Mouse (Mus musculus): ENCODE results near the gene Tmem208.

Tmem208 gene

DNA sequence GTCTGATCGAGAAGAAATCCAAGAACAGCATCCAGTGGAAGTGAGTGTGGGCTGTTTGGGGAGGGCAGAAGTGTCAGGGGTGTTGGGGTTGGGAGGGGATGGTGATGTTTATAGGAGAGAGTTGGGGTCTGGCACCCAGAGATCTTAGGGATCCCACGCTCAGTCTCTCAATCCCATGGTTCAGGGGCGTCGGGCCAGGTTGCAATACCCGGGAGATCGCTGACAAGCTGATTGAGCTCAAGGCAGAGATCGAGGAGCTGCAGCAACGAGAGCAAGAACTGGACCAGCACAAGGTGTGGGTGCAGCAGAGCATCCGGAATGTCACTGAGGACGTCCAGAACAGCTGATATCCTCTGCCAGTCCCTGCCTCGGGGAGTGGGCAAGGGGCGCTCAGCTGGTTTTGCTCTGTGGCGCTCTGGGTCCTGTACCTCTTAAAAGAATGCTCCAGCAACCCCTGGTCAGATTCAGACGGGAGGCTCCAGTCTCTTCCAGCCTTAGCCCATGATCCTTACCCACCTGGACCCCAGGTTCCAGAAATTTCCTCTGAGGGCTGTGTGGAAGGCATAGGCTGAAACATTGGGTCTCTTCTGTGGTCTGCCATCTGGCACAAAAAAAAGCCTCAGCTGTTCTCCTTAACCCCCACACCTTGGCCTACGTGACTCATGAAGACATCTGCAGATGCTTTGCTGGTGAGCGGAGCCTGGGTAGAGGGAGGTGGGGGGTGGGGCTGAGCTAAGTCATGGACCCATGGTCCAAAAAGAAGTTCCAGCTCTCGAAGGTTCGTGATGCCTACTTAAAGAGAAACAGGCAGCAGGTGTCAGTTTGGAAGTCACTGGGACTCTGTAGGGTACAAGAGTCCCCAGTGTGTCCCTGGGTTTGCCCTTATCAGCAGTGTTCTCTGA is 27.6 kb upstream of the Tmem208 start:
- peak in 1 of 2 experiments; percentile 48 for DNase-seq

DNA sequence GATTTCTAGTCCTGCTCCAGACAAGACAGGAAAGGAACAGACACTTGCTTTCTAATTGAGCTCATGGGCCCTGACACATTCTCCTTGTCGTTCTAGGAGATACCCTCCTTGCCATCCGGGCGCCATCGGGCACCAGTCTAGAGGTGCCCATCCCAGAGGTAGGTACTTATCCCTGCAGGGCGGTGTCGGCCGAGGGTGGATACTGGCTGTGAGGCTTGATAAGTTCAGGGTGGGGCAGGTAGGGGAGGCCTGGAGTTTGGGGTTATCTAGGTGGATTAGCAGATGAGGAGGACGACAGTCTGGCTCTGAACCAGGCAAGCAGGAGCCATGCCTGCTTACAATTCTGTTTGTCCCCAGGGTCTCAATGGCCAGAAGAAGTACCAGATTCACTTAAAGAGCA is 26.2 kb upstream of the Tmem208 start:
- DNase-seq, result peak in 1 of 2 experiments; percentile 9

DNA sequence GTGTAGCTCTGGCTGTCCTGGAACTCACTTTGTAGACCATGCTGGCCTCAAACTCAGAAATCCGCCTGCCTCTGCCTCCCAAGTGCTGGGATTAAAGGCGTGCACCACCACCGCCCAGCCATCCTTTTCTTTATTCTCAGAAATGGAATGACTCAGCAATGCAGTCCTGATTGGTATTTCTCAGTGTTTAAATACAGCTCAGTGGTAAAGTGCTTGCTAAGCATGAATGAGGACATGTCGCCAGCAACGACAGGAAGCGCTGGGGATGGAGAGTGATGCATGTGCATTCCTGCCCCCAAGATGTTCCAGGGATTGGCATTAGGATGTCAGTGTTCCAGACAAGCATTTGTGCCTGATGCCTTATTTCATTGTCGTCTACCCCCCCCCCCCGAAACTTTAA is 22.8 kb upstream of the Tmem208 start:
- no peak for DNase-seq

DNA sequence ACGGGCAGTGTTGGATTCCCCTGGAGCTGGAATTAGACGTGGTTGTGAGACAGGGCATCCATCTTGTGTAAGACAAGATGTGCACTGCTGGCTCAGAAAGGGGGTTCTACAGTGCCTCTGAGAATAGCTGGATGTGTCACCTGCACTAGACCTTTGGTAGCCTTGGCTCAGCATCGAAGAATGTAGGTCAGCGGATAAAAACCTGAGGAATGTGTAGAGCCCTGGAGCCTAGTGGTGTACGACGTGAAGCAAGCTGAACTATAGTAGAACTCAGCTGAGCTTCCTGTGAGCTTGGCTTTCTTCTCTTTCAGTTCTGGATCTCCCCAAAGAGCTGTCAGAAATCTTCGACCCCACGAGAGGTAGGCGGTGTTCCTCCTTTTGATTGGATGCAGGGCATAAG is 22.3 kb upstream of the Tmem208 start:
- DNase-seq, result no peak

DNA sequence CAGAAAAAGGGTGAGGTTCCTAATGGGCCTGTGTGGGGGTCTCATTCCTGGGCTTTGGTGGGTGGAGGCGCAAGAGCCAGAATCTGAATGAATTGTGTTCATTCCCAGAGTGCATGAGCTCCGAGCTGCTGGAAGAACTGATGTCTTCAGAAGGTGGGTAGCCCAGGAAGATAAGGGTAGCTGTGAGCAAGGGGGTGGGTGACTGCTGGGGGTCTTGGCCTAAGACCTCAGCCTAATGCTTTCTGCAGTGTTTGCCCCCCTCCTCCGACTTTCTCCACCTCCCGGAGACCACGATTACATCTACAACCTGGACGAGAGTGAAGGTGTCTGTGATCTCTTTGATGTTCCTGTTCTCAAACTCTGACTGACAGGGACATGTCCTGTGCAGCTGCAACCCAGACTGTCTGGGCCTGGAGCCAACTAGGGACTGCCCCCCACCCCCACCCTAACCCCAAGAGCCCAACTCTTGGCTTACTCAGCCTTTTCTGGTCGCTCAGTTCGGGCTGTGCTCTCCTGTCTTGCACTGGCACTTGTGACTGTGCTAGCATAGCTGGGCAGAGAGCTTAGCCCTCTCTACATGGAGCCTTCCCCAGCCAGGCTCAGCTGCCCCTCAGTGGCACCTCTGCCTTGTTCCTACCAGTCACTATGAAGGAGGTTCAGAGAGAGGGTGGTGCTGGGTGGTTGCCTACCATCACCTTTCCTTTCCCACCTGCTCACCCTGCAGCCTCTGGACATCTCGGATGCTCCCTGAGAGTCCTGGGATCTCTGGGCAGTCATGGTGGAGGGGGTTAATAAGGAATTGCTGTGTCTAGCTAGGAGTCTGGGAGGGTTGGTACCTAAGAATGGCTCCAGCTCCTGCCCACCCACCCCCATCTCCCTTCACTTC is 21.6 kb upstream of the Tmem208 start:
- DNase-seq, result peak in 1 of 2 experiments; percentile 20

DNA sequence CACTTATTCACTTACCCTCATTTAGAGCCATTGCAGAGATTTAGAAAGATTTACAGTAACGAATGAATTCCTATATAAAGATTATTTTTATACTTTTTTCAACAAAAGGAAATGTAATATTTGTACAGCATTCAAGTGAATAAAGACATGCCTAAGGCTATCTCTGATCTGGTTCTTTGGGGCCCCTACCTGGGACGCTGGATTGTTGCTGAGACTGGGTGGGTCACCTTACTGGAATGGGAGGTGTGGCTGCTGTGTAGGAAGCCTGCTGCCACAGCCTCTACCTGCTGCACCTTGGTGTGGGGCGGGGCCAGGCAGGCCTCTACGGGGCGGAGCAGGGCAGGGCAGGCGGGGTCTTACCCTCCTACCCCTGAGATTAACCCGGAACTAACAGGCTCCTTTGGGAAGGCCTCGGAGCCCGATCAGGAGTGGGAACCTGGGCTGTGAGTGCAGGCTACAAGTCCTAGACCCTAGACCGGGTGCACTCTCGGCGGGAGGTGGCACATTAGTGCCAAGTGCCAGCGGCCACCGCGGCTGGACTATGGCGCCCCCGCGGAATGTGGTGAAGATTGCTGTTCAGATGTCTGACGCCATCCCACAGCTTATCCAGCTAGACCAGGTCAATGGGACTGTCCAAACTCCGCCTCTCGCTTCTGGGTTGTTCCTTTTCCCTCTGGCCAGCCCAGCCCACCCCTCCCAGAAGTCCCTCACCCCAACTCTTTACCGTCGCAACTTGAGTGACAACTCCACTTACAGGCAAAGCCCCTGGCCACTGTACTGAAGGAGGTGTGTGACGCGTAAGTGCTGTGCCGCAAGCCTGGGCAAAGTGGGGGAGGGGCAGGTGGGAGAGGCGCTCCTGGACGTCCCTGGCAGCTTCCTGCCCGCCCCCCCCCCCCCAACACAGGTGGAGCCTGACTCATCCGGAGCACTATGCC is 20.7 kb upstream of the Tmem208 start, which contains the start of gene Elmo3:
TSS of gene Elmo3 (plus strand) at position 391 of the 935 bp plus-strand sequence.
- peak; percentile 82 to 87 for DNase-seq

DNA sequence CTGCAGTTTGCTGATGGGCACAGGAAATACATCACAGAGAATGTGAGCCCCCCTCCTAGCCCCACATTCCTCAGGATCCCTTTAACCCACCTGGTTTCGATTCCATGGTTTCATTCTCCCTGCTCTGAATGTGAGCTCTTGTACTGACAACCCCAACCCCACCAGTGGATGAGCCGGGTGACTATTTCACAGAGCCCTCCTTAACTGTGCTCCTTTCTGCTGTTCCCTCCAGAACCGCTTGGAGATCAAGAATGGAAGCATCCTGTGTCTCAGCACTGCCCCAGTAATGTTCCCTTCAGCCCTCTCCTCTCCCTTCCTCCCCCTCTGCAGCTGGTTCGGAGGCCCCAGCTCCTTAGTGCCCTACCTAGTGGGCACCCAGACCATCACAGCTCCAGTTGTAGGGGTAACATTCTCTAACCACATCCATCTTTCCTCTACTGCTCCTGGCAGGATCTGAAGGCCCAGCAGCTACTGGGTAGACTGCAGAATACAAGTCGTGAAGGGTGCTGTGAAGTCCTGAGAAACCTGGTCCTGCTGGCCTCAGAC is 19.9 kb upstream of the Tmem208 start:
- no peak for DNase-seq

DNA sequence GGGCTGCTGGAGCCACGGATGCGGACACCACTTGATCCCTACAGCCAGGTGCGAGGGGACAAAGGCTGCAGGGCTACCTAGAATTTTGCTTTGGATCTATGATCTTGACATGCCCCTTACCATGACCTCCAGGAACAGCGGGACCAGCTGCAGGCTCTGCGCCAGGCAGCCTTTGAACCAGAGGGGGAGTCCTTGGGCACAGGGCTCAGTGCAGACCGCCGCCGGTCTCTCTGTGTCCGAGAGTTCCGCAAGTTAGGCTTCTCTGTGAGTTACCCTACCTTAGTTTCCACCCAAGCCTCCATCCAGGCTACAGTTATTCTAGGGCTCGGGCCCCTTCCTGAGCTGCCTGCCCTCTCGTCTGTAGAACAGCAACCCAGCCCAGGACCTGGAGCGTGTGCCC is 18.5 kb upstream of the Tmem208 start:
- no peak for DNase-seq

DNA sequence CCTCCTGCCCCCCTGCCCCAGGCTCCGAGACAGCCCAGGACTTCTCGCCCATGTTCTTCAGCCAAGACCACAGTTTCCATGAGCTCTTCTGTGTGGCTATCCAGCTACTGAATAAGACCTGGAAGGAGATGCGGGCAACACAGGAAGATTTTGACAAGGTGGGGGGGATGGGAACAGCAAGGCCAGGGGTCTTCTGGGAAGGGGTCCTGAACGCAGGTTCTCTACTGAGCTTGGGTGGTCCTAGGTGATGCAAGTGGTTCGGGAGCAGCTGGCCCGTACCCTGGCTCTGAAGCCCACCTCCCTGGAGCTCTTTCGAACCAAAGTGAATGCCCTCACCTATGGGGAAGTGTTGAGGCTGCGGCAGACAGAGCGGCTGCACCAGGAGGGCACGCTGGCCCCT is 17.7 kb upstream of the Tmem208 start:
- no peak for DNase-seq

DNA sequence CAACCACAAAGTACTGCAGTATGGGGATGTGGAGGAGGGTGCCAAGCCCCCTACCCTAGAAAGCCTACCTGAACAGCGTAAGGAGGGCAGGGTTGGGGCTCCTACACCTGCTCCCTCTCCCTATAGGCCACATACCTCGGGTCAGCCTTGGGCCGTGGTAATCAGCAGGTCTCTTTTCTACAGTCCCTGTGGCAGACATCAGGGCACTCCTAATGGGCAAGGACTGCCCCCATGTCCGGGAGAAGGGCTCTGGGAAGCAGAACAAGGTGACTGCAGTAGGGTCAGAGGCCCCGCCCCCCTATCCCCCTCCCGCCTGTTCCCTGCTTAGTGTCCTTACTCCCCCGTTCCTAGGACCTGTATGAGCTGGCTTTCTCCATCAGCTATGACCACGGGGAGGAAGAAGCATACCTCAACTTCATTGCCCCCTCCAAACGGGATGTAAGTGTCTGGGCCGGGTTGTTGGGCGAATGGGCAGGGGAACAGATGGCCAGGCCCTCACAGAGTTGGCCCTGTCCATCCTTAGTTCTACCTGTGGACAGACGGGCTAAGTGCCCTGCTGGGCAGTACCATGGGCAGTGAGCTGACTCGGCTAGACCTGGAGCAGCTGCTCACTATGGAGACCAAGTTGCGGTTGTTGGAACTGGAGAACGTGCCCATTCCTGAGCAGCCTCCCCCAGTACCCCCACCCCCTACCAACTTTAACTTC is 16.9 kb upstream of the Tmem208 start:
- DNase-seq, result peak; percentile 90 to 93

DNA sequence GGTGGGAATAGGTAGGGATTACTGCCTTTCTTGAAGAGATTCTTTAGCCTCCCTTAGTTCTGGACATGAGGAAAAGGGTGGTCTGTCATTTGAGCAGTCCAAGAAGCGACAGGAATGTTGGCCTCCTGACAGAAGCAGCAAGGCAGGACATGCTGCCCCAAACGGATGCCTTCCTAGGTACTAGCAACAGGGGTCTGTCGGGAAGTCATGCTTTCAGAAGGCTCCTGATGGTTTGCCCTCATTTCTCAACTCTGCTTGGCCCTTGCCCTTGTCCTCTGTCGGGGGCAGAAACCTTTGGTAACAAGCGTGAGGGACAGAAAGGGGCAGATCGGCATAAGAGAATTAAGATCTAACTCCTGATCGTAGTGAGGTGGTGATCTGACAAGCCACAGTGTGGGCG is 16.0 kb upstream of the Tmem208 start:
- DNase-seq, result peak in 1 of 2 experiments; percentile 54

DNA sequence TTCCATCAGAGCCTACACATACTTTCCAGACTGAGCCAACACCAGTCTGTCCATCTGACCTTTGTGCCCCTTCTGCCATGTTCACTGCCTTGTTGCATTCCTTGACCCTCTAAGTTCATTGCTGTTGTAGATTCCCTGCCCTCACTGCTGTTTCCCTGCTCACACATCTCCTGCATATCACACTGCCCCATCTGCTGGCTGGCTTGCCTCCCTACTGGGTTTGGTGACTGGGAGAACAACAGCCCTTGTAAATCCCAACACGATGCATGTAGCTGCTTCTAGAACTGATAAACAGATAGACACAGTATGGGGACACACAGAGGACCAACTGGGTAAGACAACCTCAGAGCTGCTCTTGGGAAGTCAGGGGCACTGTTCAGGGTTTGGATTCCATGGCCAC is 14.4 kb upstream of the Tmem208 start:
- DNase-seq, result no peak

DNA sequence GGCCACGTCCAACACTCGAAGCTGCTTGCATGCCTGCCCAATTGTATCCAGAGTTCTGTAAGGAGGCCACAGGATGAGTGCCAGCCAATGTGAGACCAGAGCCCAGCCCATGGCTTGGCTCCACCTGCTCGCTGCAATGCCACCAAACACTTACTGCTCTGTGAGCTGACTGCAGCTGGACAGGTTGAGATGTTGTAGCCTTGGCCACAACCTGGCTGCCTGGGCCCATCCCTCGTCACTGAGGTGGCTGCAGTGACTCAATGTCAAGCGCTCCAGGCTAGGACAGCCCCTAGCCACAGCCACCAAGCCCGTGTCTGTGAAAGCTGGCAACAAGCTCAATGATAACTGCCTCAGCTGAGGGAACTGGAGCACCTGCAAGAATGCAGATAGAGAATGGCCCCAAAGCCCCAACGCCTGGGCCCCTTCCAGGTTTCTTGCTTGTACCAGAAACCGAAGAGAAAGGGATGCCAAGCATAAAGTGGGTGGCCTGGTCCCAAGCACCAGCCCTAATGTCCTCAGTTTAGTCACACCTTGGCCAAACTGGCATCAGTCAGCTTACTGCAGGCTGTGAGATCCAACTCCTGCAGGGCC is 13.2 kb upstream of the Tmem208 start:
- DNase-seq, result no peak

DNA sequence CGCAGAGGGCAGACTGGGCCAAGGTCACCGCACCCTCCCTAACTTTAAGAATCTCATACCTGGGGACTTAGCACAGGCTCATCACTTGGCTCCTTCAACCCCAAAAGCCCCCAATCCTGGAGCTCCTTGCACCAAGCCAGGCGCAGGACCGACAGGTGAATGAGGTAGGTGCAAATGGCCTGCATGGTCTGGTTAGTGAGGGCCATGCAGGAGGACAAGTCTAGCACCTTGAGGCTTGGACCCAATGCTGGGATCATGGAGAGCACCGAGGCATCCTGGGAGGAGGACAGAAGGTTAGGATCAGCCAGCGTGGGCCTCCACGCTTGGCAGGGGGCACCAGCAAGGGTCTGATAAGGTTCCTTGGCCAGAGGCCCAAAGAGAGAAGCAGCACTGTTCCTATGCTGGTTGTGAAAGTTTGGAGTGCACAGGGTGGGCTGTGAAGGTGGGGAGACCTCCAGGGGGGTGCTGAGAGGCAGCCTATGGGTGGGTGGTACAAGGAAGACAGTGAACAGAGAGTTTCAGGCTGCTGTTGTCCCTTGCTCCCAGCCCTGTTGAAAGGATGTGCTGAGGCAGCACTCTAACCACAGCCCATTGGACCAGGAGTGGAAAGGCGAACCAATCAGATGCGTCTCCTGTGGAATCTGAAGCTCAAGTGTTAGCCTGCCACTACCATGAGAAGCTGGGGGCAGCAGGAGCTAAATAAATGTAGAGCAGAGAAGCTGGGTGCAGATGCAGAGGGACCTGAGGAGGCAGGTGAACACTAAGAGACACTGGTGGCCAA is 12.3 kb upstream of the Tmem208 start:
- no peak for DNase-seq

DNA sequence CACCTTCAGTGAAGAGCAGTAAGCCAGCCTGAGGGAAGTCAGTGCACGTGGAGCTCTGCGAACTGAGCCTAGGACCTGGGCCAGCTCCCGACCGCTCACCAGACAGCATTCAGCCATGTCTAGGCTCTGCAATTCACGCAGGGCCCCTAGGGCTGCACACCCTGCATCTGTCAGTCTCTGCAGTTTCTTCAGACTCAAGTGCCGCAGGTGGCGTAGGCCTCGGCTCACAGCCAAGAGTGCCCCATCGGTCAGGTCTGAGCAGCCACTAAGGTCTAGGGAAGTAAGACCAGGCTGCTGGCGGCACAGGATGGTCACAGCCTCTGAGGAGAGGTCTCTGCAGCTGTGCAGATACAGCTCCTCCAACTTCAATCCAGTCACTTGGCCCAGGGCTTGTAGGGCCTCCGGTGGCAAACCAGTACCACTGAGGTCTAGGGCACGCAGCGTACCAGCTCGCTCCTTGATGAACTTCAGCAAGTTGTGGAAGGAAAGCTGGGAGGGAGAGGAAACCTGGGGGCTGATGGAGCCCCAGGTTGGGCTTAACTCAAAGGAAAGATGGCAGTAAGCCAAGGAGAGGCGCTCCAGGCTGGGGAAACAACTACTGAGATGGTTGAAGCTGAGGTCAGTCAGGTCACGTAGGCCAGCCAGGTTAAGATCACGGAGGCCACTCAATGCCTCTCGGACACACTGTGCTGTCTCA is 10.9 kb upstream of the Tmem208 start:
- peak in 1 of 2 experiments; percentile 57 for DNase-seq

DNA sequence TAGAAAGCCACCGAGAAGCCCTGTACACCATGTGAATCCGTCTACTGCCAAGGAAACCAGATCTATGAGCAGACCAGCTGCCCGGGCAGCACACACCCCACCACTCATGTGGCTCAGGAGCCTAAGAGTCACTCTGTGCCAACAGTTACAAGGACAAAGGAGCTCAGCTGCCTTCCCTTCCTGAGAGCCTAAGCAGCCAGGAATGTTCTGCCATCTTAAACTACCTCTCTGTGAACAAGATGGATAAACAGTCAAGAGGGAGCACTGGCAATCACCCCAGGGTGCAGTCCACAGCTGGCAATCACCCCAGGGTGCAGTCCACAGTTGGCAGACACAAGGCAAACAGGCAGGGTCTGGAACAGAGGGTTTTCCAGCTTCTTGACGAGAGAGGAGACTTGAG is 8.2 kb upstream of the Tmem208 start:
- DNase-seq, result peak; percentile 47 to 53

DNA sequence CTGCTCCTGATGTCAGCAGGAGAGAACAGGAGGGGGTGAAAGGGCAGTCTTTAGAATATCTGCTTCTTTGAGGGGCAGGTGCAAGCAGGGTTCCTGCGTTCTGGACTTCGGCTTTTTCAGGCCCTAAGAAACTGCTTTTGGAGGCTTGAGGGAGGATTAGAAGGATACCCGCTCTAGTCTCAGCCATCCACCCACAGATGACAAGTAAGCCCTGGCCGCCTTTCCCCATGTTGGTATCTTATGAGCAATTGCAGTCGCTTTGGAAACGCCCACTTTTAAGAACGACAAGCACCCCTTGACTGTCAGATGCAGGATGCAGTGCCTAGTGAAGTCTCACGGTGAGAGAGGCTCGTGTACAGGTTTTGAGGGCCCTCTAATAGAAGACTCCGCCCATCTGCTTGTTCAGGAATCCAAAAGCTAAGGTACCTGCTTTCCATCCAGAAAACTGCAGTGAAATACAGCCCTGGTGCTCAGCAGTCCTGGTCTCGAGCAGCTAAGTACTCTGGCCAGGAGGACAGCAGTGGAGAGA is 7.4 kb upstream of the Tmem208 start:
- no peak for DNase-seq

DNA sequence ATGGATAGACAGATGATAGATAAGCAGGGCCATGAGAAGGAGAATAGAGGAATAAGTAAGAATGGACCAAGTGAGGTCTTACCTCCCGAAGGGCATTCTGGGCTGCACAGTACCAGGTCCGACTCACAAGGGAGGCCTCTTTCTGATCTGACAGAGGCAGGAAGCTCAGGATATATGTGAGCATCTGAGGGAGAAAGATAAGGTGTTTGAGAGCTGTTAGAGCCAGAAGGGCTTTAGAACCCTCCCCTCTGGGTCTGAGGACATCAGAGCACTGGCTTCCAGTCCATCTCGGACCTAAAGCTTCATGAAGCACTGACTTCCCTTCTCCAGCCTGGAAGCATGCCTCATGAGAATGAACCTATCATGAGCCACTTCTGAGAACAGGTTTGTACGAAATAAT is 3.0 kb upstream of the Tmem208 start:
- DNase-seq, result no peak

DNA sequence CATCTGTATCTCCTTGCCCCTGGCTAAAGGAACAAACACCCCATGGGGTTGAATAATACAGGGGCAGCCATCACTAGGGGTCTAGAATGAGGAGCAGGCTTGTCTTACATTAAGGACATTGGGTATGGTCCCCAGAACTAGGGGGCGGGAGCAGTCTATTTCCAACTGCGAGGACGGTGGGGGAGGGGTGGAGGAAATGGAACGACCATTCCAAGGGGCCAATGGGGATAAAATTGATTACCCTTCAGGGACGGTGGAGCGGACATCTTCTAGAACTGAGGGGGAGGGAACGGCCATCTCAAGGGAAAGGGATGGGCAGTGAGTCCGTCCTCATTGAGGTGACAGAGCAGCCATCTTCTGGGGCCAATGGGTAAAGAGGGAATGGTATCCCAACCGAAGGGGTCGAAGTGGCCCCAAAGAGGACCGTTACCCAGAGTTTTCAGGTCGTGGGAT is 487 bp upstream of the Tmem208 start:
- DNase-seq, result peak; percentile 73 to 74

All from cerebellum, postnatal 10 days (tissue).